ENCODE assay signal across 25 mouse cellular contexts in the genomic region with DNA sequence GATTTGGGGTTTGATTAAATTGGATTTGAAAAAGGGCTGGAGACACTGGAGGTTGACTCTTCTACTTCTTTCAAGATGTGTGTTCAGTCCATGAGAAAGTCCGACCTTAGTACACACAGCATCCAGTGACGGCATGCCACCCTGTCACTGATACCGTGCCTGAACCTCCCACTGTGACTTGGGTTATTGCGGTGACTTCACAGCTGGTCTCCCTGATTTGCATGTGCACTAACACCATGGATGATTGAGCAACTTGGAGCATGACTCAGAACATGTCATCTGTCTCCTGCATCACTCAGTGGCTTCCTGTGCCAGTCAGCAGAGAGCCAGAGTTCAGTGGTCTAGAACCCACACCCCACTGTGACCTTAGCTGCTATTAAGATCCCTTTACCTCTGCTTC.
DNase-seq lines count a peak whose midpoint lies in the region; ATAC-seq and TF ChIP-seq lines count a peak whose summit lies in the region.
"Had no signal": no experiment of that assay in that cellular context is flagged by ENCODE, and none has a peak within 500 bp of the region (broad histone marks: within the 10 kb centered on the region; RNA-seq: fewer than 3 reads in every experiment).

No protein-coding gene starts in this region.

- no peak for TF ChIP-seq POLR2A in lung, adult 2 months (IDR thresholded peaks at IDR 0.05; ENCODE audit: borderline replicate concordance, extremely low read depth, low read depth, low read length)

- TF ChIP-seq CTCF in lung, adult 2 months (IDR thresholded peaks at IDR 0.05; ENCODE audit: insufficient read depth, low read length): no peak

- 72% methylated on average over 4 of the region's 4 CpGs for WGBS in lung, adult 2 months

- ATAC-seq in granulocyte monocyte progenitor cell, adult 5-6 weeks (replicated peaks; ENCODE audit: poor library complexity, severe bottlenecking): peak; percentile 92
- ATAC-seq in megakaryocyte progenitor cell, adult 5-6 weeks (replicated peaks; ENCODE audit: poor library complexity): peak; percentile 90
- ATAC-seq: midbrain, embryonic 13.5 days had no signal

- intact Hi-C loops in heart, postnatal 14 days (cut with DNase I): no loop called here

- H3K4me3 ChIP-seq in lung, adult 2 months (replicated peaks; ENCODE audit: extremely low read depth, low read depth, low read length): no peak overlapping the region
- H3K4me3 ChIP-seq: erythroblast, embryonic 14.5 days; forebrain, embryonic 12.5 days; heart, embryonic 10.5 days; heart, embryonic 15.5 days; midbrain, embryonic 13.5 days; stomach, embryonic 15.5 days had no signal

- peak; percentile 61 for DNase-seq in cerebellum, adult 11-12 months
- no peak for DNase-seq in cerebellum, postnatal 4 days (ENCODE audit: low spot score in 2 of 2)
- DNase-seq in cerebellum, adult 9-10 months: peak; percentile 59
- no peak for DNase-seq in lung, adult 2 months
- DNase-seq in heart, postnatal 14 days: no peak
- DNase-seq in kidney, adult 9 months: no peak
- DNase-seq: adrenal gland, postnatal 25 days; gastrocnemius, postnatal 14 days; heart, adult 11 months; heart, postnatal 4 days; kidney, adult 18-20 months; liver; lung, embryonic 14.5 days; lung, postnatal 14 days; retina, postnatal 1 day; right cerebral cortex, postnatal 14 days; thymus, postnatal 14 days had no signal

- H3K4me1 ChIP-seq in lung, adult 2 months (ENCODE audit: control insufficient read depth, insufficient read depth, low read length): no peaks in the 10 kb centered on the region
- H3K4me1 ChIP-seq: midbrain, embryonic 13.5 days; stomach, embryonic 15.5 days had no signal

Comparison
In these comparisons a context has a peak if more than half of its experiments do, and no peak if none do; other contexts are left out.
1. DNase-seq: peak in cerebellum, adult 11-12 months (single experiment) and cerebellum, adult 9-10 months (single experiment); none in cerebellum, postnatal 4 days (0 of 2), lung, adult 2 months (single experiment), heart, postnatal 14 days (0 of 2) and kidney, adult 9 months (single experiment).